Mouse (Mus musculus) mouse trophoblast stem cell (cell line): ENCODE results near the gene Mboat7.

ENCODE experiments used
- in situ Hi-C, 2 experiments: fragments of 300-500 bp; cut with MseI, MboI; formaldehyde crosslinking; loops; 2 replicates in 1 of 2; 3 replicates in 1 of 2; pipeline ENCODE4 v1.15.1; 2025

Gene Mboat7

DNA sequence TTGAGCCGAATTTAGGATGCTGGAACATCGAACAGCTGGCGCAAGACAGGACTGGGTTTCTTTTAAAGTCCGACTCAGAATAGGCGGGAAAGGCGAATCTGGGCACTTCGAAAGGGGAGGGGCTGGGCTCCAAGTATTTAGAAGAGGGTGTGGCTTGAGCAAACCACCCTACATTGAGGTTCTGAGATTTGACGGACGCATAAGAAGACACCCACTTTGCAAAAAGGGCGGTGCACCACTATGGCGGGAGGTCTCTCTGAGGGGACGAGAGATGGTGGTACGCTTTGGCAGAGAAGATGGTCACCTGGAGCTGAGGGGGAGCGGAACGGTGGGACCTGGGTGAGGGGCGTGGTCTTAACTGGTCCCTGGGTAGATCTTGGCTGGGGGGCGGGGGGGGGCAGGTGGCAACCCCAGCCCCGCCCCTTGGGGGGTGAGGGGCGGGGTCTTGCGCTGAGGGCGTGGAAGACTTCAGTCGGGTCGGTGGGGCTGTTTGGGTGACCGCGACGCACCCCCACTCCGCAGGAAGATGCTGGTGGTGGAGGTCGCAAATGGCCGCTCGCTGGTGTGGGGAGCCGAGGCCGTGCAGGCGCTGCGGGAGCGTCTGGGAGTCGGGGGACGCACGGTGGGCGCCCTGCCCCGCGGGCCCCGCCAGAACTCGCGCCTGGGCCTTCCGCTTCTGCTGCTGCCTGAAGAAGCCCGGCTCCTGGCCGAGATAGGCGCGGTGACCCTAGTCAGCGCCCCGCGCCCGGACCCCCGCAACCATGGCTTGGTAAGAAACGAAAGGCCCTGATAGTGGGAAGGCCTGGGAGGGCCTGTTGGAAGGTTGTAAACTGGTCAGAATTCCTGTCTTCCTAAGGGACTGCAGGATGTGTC, 989 bp upstream of the Mboat7 start:
- in situ Hi-C loops = loop anchor here in 1 of 2 experiments (25.0 kb wide), 1 partner anchor 218 kb away; the partner anchor contains the start of gene Lilra6

DNA sequence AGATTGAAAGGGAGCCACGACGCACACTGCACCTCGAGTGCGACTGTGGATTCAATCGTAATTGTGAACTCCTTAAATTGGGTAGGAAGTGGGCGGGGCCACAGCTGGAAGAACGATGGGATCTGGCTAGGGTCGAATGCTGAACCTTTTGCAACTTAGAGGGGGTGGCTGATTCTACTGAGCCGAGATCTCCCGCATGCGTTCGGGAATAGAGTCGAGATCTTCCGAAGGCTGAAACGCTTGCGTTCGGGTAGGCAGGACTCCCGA, 419 bp upstream of the Mboat7 start:
- in situ Hi-C loops = loop anchor here in 1 of 2 experiments (25.0 kb wide), 1 partner anchor 219 kb away; the partner anchor contains the start of gene Lilra6

DNA sequence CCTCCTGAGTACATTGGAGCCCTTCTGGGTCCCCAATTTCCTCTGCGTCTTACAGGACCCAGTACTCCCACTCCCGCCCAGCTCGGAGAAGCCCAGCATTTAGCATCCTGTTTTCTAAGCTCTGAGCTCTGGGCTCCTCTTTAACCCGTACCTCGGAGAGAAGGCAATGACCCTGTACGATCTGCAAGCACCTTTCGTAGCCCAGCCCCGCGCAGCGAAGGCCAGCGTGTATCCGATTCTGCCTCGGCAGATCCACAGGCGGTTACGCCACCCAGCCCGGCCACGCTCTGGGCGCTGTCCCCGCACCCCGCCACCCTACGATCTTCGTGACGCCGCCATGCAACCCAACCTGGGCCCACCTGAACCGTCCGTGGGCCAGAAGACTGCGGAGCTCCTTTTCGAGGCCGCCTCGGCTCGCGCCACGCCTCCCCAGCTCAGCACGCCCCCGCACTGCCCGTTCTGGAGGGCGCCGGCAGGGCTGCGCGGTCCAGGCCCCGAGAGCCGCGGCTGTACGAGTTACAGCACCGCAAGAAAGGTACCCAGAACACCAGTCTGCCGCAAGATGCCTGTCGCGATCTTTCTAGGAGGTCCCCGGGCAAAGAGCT, 839 bp downstream of the Mboat7 start, which contains the start of gene Tsen34:
Tsen34 (plus strand) TSS at position 482 of the 605 bp plus-strand sequence.
- in situ Hi-C loops = loop anchor here in 1 of 2 experiments (25.0 kb wide), 1 partner anchor 220 kb away; the partner anchor contains the start of gene Lilra6

DNA sequence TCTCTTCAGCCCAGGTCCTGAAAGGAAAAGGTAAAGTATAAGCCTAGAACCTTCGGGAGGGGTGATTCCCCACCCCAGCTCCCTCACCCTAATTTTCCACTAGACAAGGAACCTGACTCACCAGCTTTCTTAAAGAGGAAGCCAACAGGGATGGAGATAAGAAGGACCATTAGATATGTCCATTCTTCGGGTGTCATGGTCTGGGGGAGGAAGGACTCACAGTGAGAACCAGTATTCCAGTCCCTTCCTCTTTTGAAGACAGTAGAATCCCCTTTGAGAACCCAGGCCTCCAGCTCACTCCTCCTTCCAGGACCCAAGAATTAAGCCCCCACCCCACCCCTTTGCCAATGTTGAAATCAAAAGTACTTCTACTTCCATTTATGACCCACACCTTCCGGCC, 1.4 kb downstream of the Mboat7 start:
- in situ Hi-C loops = loop anchor here in 1 of 2 experiments (25.0 kb wide), 1 partner anchor 220 kb away; the partner anchor contains the start of gene Lilra6

DNA sequence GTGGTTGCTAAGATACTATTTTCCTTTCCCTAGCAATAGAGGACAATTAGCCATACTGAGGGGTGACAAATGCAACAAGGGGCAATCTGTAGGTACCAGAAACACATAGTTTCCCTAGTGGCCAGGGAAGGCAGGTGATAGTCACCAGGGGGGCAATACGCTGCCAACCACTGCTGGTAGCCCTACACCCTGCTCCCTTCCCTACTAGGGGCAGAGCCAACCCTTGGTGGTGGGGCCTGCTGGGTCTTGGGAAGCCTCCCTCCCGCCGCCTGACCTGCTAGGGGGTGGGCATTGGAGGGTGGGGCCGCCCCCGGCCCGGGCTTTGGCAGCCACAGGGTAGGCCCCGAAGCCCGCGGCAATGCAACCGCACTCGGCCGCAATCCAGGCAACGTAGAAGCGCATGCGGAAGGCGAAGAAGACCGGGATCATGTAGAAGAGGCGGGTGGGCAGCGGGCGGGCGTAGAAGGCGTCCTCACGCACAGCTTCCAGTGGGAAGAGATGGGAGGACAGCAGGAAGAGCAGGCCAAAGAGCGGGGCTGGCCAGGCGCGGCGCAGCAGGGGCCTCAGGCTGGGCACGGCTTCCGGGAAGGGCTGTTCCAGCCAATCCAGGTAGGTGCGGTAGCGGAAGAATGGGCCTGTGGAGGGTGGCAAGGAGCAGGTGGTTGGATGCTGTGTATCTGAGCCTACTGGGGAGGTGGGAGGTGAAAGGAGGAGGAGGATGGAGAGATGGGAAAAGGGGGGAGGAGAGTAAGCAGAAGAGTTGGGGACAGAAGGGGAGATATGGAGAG, 7.7 kb downstream of the Mboat7 start:
- in situ Hi-C loops = loop anchor here in 1 of 2 experiments (10.0 to 25.0 kb wide), 2 partner anchors 129 to 227 kb away; partner anchors contain the start of gene Lilra6

DNA sequence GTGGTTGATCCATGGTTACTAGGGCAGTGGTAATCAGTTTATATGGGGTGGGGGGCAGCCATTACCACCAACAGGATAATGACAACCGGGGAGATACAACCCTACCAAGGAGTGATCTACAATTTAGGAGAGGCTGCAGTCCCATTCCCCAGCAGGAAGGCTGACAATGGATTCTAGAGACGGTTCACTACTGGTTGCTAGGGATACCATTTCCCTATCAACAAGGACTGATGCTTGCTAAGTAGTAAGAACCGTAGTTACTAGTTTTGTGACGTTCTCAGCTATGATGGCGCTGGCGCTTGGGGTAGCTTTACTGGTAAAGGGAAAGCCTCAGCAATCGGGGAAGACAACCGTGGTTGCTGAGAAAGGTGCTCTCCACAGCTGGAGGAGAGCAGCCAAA, 8.6 kb downstream of the Mboat7 start:
- in situ Hi-C loops = loop anchor here in 1 of 2 experiments (10.0 to 25.0 kb wide), 2 partner anchors 130 to 228 kb away; partner anchors contain the start of gene Lilra6

DNA sequence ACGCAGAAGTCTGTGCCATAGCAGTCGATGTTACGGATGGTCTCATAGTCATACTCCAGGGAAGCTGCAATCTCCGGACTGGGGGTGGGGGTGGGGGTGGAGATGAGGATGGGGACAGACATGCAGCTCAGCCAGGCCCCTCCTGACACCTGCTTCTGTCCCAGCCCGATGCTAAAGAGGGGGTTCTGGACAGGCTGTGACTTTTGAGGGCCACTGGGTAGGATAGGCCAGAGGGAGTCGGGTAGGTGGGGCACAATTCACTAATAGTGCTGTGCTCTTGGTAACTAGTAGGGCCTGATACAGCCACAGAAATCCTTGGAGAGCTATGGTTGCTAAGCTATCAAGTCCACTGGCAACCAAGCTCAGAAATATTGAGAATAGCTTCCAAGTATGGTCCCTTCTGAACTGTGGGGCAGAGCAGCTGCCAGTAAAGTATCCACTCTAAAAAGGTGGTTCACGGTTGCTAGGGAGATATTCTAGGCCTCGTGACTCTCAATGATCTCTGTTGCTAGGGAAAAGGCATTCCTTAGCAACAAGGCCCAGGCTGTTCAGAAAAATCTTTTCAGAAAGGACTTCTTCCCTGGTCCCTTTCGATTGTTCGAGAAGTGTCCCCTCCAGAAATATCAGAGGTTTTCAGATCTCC, 9.3 kb downstream of the Mboat7 start:
- in situ Hi-C loops = loop anchor here in 1 of 2 experiments (10.0 to 25.0 kb wide), 2 partner anchors 131 to 228 kb away; partner anchors contain the start of gene Lilra6

DNA sequence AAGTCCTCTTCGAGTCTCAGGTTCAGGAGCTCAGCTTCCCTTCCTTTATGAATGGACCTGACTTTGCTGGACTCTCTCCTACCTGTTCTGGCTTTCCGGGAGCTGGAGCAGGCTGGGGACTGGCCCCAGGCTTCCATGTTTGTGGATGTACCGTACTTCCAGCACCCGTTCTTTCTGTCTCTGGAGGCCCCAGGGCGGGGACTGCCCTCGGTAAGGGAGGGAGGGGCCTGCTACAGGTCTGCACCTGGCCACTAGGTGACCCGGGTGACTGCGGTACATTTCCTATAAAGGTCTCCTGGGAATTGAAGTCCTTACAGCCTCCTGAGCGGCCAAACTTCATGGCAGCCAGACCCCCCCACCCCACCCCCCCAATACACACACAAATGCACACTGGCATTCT, 16.0 kb downstream of the Mboat7 start, which contains the start of gene Tmc4:
Tmc4 (minus strand) TSS at position 212 of the 400 bp plus-strand sequence.
- in situ Hi-C loops = loop anchor here in 1 of 2 experiments (25.0 kb wide), 1 partner anchor 235 kb away; the partner anchor contains the start of gene Lilra6

DNA sequence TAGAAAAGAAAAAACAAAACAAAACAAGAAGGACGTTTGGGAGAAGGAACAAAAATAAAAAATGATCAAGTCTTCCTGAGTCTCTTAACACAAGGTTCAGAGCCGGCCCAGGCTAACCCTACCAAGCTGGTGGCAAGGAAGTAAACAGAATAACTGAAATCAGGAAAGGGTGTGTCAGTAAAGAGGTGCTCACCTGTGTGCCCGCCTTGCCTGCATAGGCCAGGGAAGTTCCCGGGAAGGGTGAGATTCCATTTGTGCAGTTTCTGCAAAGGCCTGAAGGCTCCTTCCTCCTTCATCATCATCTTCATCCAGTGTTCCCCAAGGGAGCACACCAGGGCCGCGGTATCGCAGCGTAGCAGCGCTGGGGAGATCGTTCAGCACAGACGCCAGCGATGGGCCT, 17.0 kb downstream of the Mboat7 start:
- in situ Hi-C loops = loop anchor here in 1 of 2 experiments (25.0 kb wide), 1 partner anchor 236 kb away; the partner anchor contains the start of gene Lilra6

DNA sequence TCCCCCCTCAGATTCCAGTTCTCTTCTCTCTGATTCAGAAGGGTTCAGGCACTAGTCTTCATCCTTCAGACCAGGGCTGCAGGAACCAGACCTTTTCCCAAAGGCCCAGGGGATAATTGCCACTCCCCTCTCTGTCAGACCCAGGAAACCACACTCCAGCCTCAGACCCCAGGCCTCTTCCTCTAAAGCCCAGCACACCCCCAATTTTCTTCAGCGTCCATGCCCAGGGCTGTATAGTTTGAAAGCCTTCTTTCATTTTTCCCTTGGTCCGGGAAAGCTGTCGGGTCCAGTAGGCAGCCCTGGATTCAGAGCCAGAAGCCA, 18.1 kb downstream of the Mboat7 start:
- in situ Hi-C loops = loop anchor here in 1 of 2 experiments (25.0 kb wide), 1 partner anchor 237 kb away; the partner anchor contains the start of gene Lilra6

DNA sequence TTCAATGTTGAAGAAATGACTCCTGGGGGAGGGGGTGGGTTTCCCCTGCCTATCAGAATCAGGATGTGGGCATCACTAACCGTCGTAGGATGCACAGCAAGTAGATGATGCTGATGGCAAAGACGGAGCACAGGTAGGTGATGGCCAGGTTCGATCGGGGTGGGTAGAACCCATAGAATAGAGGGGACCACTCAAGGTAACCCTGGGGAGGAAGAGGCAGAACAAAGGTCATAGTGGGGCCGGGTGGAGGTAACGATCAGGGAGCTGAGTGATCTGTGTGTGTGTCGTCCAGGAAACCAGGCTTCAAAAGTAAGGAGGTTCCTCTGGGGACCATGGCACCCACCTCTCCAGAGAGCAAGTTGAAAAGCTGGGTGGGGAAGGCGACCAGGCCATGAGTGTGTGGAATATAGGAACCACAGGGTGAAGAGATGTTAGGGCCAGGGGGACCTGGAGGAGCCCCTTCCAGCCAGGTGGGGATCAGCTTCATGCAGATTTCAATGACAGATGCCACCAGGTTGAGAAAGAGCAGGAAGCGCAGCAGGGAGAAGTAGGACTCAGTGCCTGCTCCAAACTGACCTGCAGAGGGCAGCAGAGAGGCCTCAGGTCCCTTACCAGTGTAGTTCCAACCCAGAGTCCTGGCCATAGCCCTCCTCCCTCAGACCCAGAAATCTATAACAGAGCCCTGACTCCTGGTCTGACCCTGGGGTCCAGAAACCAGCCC, 18.7 kb downstream of the Mboat7 start:
- in situ Hi-C loops = loop anchor here in 1 of 2 experiments (5.0 to 25.0 kb wide), 2 partner anchors 52 to 238 kb away; partner anchors contain the start of gene Lilra6

DNA sequence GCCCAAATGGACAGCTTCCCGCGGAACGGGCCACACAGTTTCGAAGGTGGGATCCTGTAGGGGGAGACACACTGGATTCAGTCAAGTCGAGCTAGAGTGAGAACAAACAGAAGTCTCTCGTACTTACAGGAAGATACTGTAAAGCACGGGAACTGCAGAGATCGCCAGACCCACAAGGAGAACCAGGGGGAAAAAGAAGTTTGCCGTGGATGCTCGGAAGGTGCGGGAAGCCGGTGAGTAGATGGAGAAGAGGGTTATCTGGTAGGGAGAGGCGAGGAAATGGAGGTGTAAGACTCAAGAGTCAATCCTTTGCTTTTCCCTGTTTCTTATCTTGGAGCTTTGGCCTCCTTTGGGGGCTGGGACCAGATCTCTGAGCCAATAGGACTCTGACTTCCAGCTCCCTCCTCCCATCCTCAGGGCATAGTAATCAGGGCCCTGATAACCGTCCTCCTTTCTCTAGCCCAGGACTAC, 26.4 kb downstream of the Mboat7 start:
- in situ Hi-C loops = no loop called here

DNA sequence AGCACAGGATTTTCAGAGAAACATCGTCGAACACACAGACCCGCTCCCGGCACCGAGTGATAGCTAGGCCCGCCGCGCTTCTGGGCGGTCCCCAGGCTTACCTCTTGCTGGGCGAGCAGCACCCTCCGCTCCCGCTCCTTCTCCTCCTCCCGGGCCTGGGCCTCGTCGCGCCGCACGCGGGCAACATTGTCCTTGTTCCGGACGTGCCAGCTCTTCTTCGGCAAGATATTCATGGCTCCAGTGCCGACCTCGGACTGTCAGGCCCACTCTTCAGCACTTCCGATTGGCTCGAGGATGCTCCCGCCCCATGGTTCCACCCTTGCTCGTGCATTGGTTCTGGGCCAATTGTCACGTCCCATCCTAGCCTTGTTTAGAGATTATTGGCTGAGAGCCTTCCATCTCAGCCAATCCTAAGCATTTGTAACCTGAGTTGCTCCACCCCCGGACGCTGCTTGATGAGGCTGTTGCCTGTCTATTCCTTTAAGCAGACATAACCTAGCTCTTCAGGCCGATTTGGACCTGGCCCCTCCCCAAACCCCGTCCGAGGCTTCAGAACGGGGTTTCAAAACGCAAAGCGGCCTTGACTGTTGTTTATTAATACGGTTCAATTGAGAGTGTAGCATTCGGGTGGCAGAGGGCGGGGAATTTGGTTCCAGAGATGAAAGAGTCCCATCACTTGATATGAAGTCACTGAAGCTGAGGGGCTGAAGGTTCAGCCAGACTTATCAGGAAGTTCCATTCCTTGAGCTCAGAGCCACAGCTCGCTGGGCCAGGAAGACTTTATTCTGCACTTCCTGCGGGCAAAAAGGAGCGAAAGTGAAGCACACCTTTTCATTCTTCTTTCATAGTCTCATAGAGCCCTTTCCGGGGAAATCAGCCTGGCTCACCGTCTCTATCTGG, 27.9 kb downstream of the Mboat7 start, which contains the start of gene Leng1:
Leng1 (minus strand) TSS at position 626 of the 900 bp plus-strand sequence.
- in situ Hi-C loops = no loop called here

DNA sequence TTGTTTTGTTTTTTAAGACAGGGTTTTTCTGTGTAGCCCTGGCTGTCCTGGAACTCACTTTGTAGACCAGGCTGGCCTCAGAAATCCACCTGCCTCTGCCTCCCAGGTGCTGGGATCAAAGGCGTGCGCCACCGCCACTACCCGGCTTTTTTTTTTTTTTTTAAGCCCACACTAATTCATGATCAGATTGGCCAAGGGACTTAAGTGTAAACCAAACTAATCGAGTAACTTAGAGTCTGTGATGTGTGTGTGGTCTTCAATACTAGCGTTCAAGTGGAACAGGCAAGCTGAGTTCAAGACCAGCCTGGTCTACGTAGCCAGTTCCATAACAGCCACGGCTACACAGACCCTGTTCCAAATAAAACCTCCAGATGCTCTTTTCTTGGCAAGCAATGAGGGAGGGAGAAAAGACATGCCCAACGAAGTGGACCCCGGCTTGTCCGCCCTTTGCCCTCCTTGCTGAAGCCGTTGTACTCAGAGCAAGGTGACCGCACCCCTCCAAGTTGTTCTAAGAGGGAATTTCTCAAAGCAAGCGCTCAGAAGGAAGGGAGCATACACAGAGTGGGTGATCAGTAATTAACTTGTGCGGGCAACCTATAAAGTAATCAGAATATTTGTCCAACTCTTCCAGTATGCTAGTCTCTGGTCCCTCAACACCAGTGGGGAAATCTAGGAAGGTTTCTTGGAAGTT, 28.7 kb downstream of the Mboat7 start:
- in situ Hi-C loops = no loop called here

DNA sequence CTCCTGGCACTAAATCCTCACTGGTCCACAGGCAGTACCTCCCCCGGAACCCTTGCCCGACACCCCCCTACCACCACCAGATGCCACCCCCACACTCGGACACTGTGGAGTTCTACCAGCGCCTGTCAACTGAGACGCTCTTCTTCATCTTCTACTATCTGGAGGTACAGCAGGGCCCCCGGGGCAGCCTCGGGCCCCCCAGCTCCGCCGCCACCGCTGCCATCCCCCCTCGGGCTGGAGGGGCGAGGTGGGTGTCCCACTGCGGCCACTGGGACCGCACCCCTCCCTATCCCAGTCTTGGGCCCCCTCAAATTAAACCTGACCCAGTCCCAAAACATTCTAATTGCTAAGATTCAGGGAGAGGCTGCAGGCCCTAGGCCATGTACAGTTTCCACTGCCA, 34.7 kb downstream of the Mboat7 start:
- in situ Hi-C loops = no loop called here

DNA sequence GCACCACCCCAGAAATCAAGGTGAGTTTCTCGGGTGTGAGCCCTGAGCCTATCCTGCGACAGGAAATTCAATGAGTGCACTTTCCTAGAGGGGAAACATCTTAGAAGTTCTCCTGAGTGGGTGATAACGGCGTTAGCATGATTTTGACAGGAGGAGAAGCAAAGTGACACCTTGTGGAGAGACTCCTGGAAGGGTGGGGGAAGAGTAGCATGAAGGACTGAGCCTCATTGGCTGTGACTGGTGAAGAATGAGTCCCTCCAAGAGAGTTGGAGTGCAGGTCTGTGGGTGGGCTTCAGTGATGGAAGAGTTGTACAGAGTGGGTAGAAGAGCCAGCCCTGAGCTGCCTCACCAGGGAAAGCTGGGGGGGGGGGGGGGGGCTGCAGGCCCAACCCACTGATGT, 36.4 kb downstream of the Mboat7 start:
- in situ Hi-C loops = no loop called here

DNA sequence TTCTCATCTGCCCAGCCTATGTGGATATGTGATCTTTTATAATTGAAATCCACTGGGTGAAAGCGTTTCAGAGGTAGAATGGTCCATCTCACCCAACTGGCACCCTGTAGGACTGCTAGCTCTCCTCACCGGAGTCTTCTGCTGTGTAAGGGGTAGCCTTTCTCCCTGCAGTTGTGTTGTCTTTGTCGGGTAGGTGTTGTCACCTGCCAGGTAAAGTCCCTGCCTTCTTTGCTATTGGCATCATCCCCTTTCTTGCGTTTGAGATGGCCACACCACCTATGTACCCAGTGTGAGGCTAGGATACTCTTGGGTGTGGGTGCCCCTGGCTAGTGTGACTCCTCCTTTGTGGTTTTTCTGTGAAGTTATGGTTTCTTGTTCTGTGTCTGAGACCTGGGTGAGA, 46.7 kb downstream of the Mboat7 start:
- in situ Hi-C loops = loop anchor here in 1 of 2 experiments (10.0 kb wide), 1 partner anchor 58 kb away; the partner anchor contains the start of gene Rps9

DNA sequence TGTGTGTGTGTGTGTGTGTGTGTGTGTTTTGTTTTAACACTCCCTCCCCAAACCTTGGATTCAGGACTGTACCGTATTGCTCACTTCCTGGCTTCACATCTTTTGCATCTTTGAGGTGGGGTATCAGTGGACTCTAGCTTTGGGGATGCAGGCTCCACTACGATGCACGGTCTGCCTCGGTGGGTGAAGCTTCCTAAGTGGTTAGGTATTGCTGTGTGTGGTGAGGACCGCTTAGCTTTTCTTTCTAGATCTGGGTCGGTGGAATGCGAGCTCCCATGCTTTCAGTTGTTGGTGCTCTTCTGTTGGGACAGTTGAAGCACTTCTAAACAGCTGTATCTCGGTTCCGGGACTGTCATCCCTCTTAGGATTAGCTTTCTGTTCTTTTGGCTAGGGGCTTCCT, 47.1 kb downstream of the Mboat7 start:
- in situ Hi-C loops = loop anchor here in 1 of 2 experiments (10.0 kb wide), 1 partner anchor 59 kb away; the partner anchor contains the start of gene Rps9
